Mouse (Mus musculus): ENCODE results near the gene Gamt. TPM values are rescaled to one million over a fixed set of nuclear protein-coding genes. Genes with fewer than 3 reads are reported as not detected.
A peak's percentile ranks its signal among the peaks of the same experiment; 100 is the strongest.
"Not testable (repeated sequence)": the region's sequence is repeated elsewhere in the genome, so short reads cannot be mapped to it uniquely, and the experiment has no call there.

Gamt gene
- polyA plus RNA-seq, 1 experiment: 9.4 TPM

GRCm38 (mm10) chr10:80242088-80242487 is 18.7 kb downstream of the Gamt start:
- DNase-seq (ENCODE audit: low read depth, low spot score): no peak
- WGBS: 73% methylated on average over 9 of the region's 9 CpGs

DNA sequence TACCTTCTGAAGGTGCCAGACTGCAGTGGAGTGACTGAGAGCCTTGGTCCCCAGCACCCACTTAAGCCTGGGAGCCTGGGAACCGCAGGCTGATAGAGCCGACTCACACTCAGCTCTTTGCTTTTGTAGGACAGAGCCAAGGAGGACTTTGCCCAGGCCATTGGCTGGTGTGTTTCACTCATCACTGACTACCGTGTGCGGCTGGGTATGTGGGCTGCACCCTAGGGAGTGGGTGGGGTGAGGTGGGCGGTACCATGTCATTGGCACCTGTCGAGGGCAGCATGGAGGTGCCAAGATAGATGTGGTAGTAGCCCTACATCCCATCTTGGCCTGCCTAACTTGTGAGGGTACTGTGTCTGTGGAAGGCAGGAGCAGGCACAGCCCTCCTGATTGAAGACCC is 21.0 kb downstream of the Gamt start:
- no peak for DNase-seq (ENCODE audit: low read depth, low spot score)
- 43% methylated on average over 6 of the region's 6 CpGs for WGBS

GRCm38 (mm10) chr10:80238306-80238705 is 22.5 kb downstream of the Gamt start:
- WGBS: 89% methylated on average over 3 of the region's 3 CpGs
- DNase-seq (ENCODE audit: low read depth, low spot score): no peak

DNA sequence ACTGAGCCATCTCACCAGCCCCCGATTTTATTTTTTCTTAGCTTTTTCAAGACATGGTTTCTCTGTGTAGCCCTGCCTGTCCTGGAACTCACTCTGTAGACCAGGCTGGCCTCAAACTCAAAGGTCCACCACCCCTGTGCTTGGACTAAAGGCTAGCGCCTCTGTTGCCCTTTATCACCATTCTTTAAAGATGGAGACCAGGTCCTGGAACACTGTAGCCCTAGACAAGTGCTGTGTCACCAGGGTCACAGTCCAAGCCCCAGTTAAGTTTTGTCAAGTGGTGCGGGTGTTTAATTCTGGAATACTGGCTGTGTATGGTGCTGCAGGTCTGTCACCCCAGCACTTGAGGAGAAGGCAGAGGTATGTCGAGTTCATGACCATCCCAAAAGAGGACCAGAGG is 23.8 kb downstream of the Gamt start:
- DNase-seq (ENCODE audit: low read depth, low spot score): no peak
- 91% methylated on average over 4 of the region's 4 CpGs for WGBS

GRCm38 (mm10) chr10:80236145-80236825 is 24.5 kb downstream of the Gamt start:
- DNase-seq (ENCODE audit: low read depth, low spot score): no peak
- 94% methylated on average over 13 of the region's 13 CpGs for WGBS

GRCm38 (mm10) chr10:80227877-80228775 is 32.7 kb downstream of the Gamt start:
- no peak for DNase-seq (ENCODE audit: low read depth, low spot score)
- WGBS: 47% methylated on average over 15 of the region's 15 CpGs

GRCm38 (mm10) chr10:80227166-80227539 is 33.7 kb downstream of the Gamt start:
- WGBS: 2% methylated on average over 10 of the region's 10 CpGs
- no peak for DNase-seq (ENCODE audit: low read depth, low spot score)

GRCm38 (mm10) chr10:80226416-80227165 is 34.2 kb downstream of the Gamt start, which contains the start of gene Mum1:
TSS of gene Mum1 (plus strand) at chr10:80226434.
- DNase-seq (ENCODE audit: low read depth, low spot score): no peak
- WGBS: under 1% methylated on average over 68 of the region's 75 CpGs

GRCm38 (mm10) chr10:80226071-80226415 is 34.8 kb downstream of the Gamt start:
- under 1% methylated on average over 14 of the region's 14 CpGs for WGBS
- DNase-seq (ENCODE audit: low read depth, low spot score): peak; percentile 89

- whole genome bisulfite sequencing: 43% methylated on average over 2 of the region's 2 CpGs
- DNase-seq (ENCODE audit: low read depth, low spot score): not testable (repeated sequence)
Observed at GRCm38 (mm10) chr10:80223137-80223536, 37.7 kb downstream of the Gamt start.

- WGBS: 59% methylated on average over 7 of the region's 9 CpGs
- no peak for DNase-seq (ENCODE audit: low read depth, low spot score)
Observed at GRCm38 (mm10) chr10:80220676-80221075, 40.1 kb downstream of the Gamt start.

DNA sequence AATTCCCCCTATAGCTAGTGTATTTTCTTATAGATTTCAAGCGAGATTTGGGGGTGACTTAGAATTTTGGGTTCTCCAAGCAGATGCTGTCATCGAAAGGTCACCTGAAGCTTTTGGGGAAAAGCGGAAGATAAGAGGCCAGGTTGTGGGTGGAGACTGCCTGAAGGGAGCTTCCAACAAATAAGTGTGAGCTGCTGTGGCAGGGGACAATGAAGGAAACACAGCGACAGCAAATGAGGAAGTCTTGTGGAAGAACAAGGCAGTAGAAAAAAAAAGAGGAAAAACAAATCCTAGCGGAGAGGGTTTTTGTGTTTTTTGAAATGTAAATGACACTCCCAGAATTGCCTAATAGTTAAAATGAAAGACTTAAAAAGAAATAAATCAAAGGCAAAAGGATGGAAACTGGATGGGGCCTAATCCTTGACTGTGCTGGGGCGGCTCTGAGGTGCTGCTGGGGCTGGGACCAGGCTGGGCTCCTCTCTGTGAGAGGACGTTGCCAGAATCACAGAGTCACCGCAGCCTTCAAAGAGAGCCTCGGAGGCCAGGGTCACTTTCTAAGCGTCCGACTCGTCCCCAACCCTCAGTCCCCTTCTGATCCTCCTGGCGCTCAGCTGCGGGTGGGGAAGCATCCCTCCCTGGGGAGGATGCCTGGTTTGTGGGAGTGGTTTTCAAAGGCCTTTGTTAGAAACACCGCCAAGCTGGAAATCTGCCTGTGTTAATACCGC is 45.6 kb downstream of the Gamt start:
- WGBS: 52% methylated on average over 16 of the region's 16 CpGs
- DNase-seq (ENCODE audit: low read depth, low spot score): no peak

- 68% methylated on average over 7 of the region's 7 CpGs for WGBS
- not testable (repeated sequence) for DNase-seq (ENCODE audit: low read depth, low spot score)
Observed at GRCm38 (mm10) chr10:80211547-80212103, 49.2 kb downstream of the Gamt start.

DNA sequence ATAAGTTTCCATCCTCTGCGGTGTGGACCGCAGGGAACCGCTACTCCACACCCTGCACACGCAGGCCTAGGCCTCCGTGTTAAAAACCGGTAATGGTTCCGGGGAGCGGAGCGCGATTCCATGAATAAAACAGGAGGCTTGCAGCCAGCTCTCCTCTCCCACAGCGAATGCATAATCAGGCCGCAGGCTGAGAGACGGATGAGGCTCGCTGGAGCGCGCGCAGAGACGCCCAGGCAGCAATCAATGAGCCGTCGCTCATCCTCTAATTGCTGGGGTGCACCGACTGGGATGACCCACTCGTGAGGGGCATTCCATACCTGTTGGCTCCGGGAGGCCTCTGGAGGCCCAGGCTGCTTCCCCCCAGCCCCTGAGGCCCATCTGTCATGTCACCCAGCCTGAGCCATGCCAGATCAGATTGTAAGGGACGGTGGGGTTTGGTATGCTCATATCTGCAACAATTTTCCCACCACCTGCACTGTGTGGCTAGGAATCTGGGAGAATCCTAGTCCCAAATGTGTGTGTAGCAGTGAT is 51.9 kb downstream of the Gamt start:
- 46% methylated on average over 24 of the region's 24 CpGs for WGBS
- DNase-seq (ENCODE audit: low read depth, low spot score): no peak

DNA sequence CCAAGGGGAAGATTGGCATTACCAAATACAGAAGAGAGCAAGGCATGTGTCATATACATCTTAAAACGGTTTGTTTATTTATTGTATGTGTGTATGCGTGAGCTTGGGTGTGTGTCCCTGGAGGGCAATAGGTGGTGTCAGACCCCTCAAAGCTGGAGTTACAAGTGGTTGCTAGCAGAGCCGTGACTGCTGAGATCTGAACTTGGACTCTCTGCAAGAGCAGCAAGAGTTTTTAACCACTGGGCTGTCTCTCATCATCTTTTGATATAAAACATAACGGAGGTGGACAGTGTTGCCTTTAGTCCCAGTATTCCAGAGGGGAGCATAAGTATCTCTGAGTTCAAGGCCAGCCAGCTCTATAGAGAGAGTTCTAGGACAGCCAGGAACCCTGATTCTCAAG is 52.6 kb downstream of the Gamt start:
- no peak for DNase-seq (ENCODE audit: low read depth, low spot score)
- 75% methylated on average over 4 of the region's 4 CpGs for WGBS
